Mouse (Mus musculus) lung, embryonic 15.5 days (tissue): ENCODE results near the gene Gm17364. TPM values are rescaled to one million over a fixed set of nuclear protein-coding genes. Genes with fewer than 3 reads are reported as not detected.
A peak's percentile ranks its signal among the peaks of the same experiment; 100 is the strongest.

ENCODE experiments used
- ATAC-seq: fragments of 200-750 bp; cut with Nextera tagmentation; 2 replicates; pipeline ENCODE4 v1.8.0; 2017; ENCODE audit warnings: moderate number of reproducible peaks, borderline replicate concordance; ENCODE audit not compliant: low FRiP score, low TSS enrichment; ENCODE audit errors: extremely low read depth
- H3K27ac ChIP-seq: fragments of 300-500 bp; sonication (generic); 2 replicates; pipeline ENCODE4 v1.5.1; 2015; ENCODE audit warnings: moderate library complexity, mild to moderate bottlenecking, inconsistent platforms
- H3K27me3 ChIP-seq: fragments of 300-500 bp; sonication (generic); 2 replicates; pipeline ENCODE4 v1.6.1; 2015; ENCODE audit warnings: inconsistent platforms
- H3K36me3 ChIP-seq: fragments of 300-500 bp; sonication (generic); 2 replicates; pipeline ENCODE4 v1.6.1; 2015; ENCODE audit warnings: inconsistent platforms
- H3K4me1 ChIP-seq: fragments of 300-500 bp; sonication (generic); 2 replicates; pipeline ENCODE4 v1.6.1; 2015; ENCODE audit warnings: inconsistent platforms
- H3K4me2 ChIP-seq: fragments of 300-500 bp; sonication (generic); 2 replicates; pipeline ENCODE4 v1.6.1; 2015; ENCODE audit warnings: inconsistent platforms, mild to moderate bottlenecking, moderate library complexity
- H3K4me3 ChIP-seq: fragments of 300-500 bp; sonication (generic); 2 replicates; pipeline ENCODE4 v1.5.1; 2015; ENCODE audit warnings: mild to moderate bottlenecking, inconsistent platforms
- H3K9ac ChIP-seq: fragments of 300-500 bp; sonication (generic); 2 replicates; pipeline ENCODE4 v1.6.1; 2015; ENCODE audit warnings: inconsistent platforms
- H3K9me3 ChIP-seq: fragments of 300-500 bp; sonication (generic); 2 replicates; pipeline ENCODE4 v1.6.1; 2016; ENCODE audit warnings: inconsistent platforms
- WGBS: fragments of 180-500 bp; shearing (Covaris S2); methylation state at CpG from one replicate; pipeline ENCODE4 v1.1.7; 2015; 5-methylcytosine and 5-hydroxymethylcytosine counted together
- polyA plus RNA-seq: library from polyadenylated mRNA; unstranded; fragments of >200 nt; fragmentation: Nextera tagmentation; extraction: Ambion mirVana; gene quantifications from 2 replicates; pipeline ENCODE4 v1.2.1, GENCODE M21; 2015

Gene Gm17364
- not detected in 2 replicates for polyA plus RNA-seq

GRCm38 (mm10) chr13:41273927-41274650, at the start of gene Gm17364:
TSS of gene Gm17364 (minus strand) at chr13:41273977.
- Histone ChIP-seq H3K9ac (no peak within 1 kb of the TSS), H3K4me1 (no peaks in the 10 kb centered on the region), H3K4me3 (no peak within 1 kb of the TSS), H3K4me2 (no peak within 1 kb of the TSS), H3K36me3 (no peaks in the 10 kb centered on the region; the same call in 1 of the 2 replicates), H3K27ac (no peak within 1 kb of the TSS), H3K9me3 (no peaks in the 10 kb centered on the region), H3K27me3 (no peaks in the 10 kb centered on the region)
- 86% methylated on average over 10 of the region's 10 CpGs for WGBS
- ATAC-seq: no peak

GRCm38 (mm10) chr13:41321433-41321832, 47.7 kb upstream of the Gm17364 start:
- WGBS: 49% methylated on average over 3 of the region's 3 CpGs
- peak overlapping the region; percentile 56 for H3K27ac ChIP-seq

GRCm38 (mm10) chr13:41320749-41321148, 47.0 kb upstream of the Gm17364 start:
- peak overlapping the region; percentile 56 for H3K27ac ChIP-seq
- no peaks in the 10 kb centered on the region for H3K9me3 ChIP-seq
- no peaks in the 10 kb centered on the region for H3K27me3 ChIP-seq
- H3K36me3 ChIP-seq: peaks cover 49% of the 10 kb centered on the region
- no peak overlapping the region for H3K4me2 ChIP-seq
- no peak overlapping the region for H3K9ac ChIP-seq
- WGBS: 64% methylated on average over 5 of the region's 5 CpGs
- H3K4me3 ChIP-seq: no peak overlapping the region
- ATAC-seq: no peak
- H3K4me1 ChIP-seq: peaks cover 15% of the 10 kb centered on the region

More at GRCm38 (mm10) chr13:41321433-41321832, 47.7 kb upstream of the Gm17364 start:
- no peak overlapping the region for H3K4me3 ChIP-seq
- ATAC-seq: no peak
- no peak overlapping the region for H3K4me2 ChIP-seq
- H3K9me3 ChIP-seq: no peaks in the 10 kb centered on the region
- no peak overlapping the region for H3K9ac ChIP-seq
- H3K4me1 ChIP-seq: peaks cover 15% of the 10 kb centered on the region
- peaks cover 46% of the 10 kb centered on the region for H3K36me3 ChIP-seq
- no peaks in the 10 kb centered on the region for H3K27me3 ChIP-seq

- H3K4me3 ChIP-seq: no peak overlapping the region
- H3K9me3 ChIP-seq: no peaks in the 10 kb centered on the region
- no peaks in the 10 kb centered on the region for H3K27me3 ChIP-seq
- ATAC-seq: no peak
- WGBS: 58% methylated on average over 10 of the region's 10 CpGs
- H3K36me3 ChIP-seq: no peaks in the 10 kb centered on the region
- H3K9ac ChIP-seq: no peak overlapping the region
- no peak overlapping the region for H3K27ac ChIP-seq
- H3K4me2 ChIP-seq: no peak overlapping the region
- H3K4me1 ChIP-seq: peaks cover 26% of the 10 kb centered on the region
These were observed 28.9 kb upstream of the Gm17364 start for GRCm38 (mm10) chr13:41302716-41303115.

- Histone ChIP-seq H3K36me3 (no peaks in the 10 kb centered on the region), H3K27me3 (no peaks in the 10 kb centered on the region), H3K9ac (no peak overlapping the region), H3K27ac (no peak overlapping the region), H3K4me2 (no peak overlapping the region), H3K9me3 (no peaks in the 10 kb centered on the region), H3K4me3 (no peak overlapping the region), H3K4me1 (peaks cover 29% of the 10 kb centered on the region)
- 37% methylated on average over 4 of the region's 4 CpGs for WGBS
- no peak for ATAC-seq
These were observed 26.3 kb upstream of the Gm17364 start for GRCm38 (mm10) chr13:41300037-41300436.

- no peaks in the 10 kb centered on the region for H3K36me3 ChIP-seq
- no peak; the same call in 1 of the 2 replicates for ATAC-seq
- no peak overlapping the region for H3K9ac ChIP-seq
- peaks cover 29% of the 10 kb centered on the region for H3K4me1 ChIP-seq
- no peak overlapping the region for H3K4me3 ChIP-seq
- H3K9me3 ChIP-seq: no peaks in the 10 kb centered on the region
- 27% methylated on average over 5 of the region's 5 CpGs for WGBS
- H3K4me2 ChIP-seq: no peak overlapping the region
- no peak overlapping the region for H3K27ac ChIP-seq
- no peaks in the 10 kb centered on the region for H3K27me3 ChIP-seq
These were observed 25.2 kb upstream of the Gm17364 start for GRCm38 (mm10) chr13:41298996-41299395.

- 3% methylated on average over 2 of the region's 2 CpGs for WGBS
- no peak; the same call in 1 of the 2 replicates for ATAC-seq
- no peak overlapping the region for H3K27ac ChIP-seq
- no peaks in the 10 kb centered on the region for H3K9me3 ChIP-seq
- no peaks in the 10 kb centered on the region for H3K27me3 ChIP-seq
- H3K4me2 ChIP-seq: no peak overlapping the region
- H3K4me3 ChIP-seq: no peak overlapping the region
- H3K36me3 ChIP-seq: no peaks in the 10 kb centered on the region
- H3K4me1 ChIP-seq: peaks cover 29% of the 10 kb centered on the region
- no peak overlapping the region for H3K9ac ChIP-seq
These were observed 24.8 kb upstream of the Gm17364 start for GRCm38 (mm10) chr13:41298533-41298932.

GRCm38 (mm10) chr13:41296396-41296795, 22.6 kb upstream of the Gm17364 start:
- ATAC-seq: no peak
- WGBS: 86% methylated on average over 10 of the region's 10 CpGs
- Histone ChIP-seq H3K4me2 (no peak overlapping the region), H3K9ac (no peak overlapping the region), H3K4me1 (peaks cover 27% of the 10 kb centered on the region), H3K9me3 (no peaks in the 10 kb centered on the region), H3K27me3 (no peaks in the 10 kb centered on the region), H3K36me3 (no peaks in the 10 kb centered on the region), H3K27ac (no peak overlapping the region), H3K4me3 (no peak overlapping the region)

GRCm38 (mm10) chr13:41295886-41296285, 22.1 kb upstream of the Gm17364 start:
- no peak overlapping the region for H3K4me3 ChIP-seq
- H3K36me3 ChIP-seq: no peaks in the 10 kb centered on the region
- H3K4me1 ChIP-seq: peaks cover 27% of the 10 kb centered on the region
- no peak overlapping the region for H3K9ac ChIP-seq
- no peaks in the 10 kb centered on the region for H3K27me3 ChIP-seq
- ATAC-seq: no peak
- H3K9me3 ChIP-seq: no peaks in the 10 kb centered on the region
- no peak overlapping the region for H3K27ac ChIP-seq
- 55% methylated on average over 6 of the region's 6 CpGs for WGBS
- H3K4me2 ChIP-seq: no peak overlapping the region

GRCm38 (mm10) chr13:41293595-41293994, 19.8 kb upstream of the Gm17364 start:
- H3K9ac ChIP-seq: no peak overlapping the region
- H3K4me1 ChIP-seq: peaks cover 7% of the 10 kb centered on the region
- 49% methylated on average over 5 of the region's 5 CpGs for WGBS
- H3K36me3 ChIP-seq: no peaks in the 10 kb centered on the region
- H3K27me3 ChIP-seq: no peaks in the 10 kb centered on the region
- no peaks in the 10 kb centered on the region for H3K9me3 ChIP-seq
- no peak overlapping the region for H3K4me2 ChIP-seq
- H3K4me3 ChIP-seq: no peak overlapping the region
- ATAC-seq: no peak
- H3K27ac ChIP-seq: no peak overlapping the region

GRCm38 (mm10) chr13:41291466-41291974, 17.7 kb upstream of the Gm17364 start:
- H3K9me3 ChIP-seq: no peaks in the 10 kb centered on the region
- no peaks in the 10 kb centered on the region for H3K36me3 ChIP-seq
- H3K4me3 ChIP-seq: no peak overlapping the region
- no peaks in the 10 kb centered on the region for H3K27me3 ChIP-seq
- no peak overlapping the region for H3K9ac ChIP-seq
- H3K4me2 ChIP-seq: no peak overlapping the region
- H3K4me1 ChIP-seq: 0 out of 2 replicates have a peak, but pooled peaks cover 4% of the 10 kb centered on the region
- ATAC-seq: no peak
- 81% methylated on average over 4 of the region's 4 CpGs for WGBS
- H3K27ac ChIP-seq: no peak overlapping the region

GRCm38 (mm10) chr13:41286285-41286684, 12.5 kb upstream of the Gm17364 start:
- Histone ChIP-seq H3K27ac (no peak overlapping the region), H3K4me3 (no peak overlapping the region), H3K4me1 (no peaks in the 10 kb centered on the region), H3K27me3 (no peaks in the 10 kb centered on the region), H3K4me2 (no peak overlapping the region), H3K9me3 (no peaks in the 10 kb centered on the region), H3K9ac (no peak overlapping the region), H3K36me3 (no peaks in the 10 kb centered on the region)
- WGBS: 62% methylated on average over 3 of the region's 3 CpGs
- ATAC-seq: no peak
